Mouse (Mus musculus) v-Abl transformed pro-B cells (cell line): ENCODE results near the gene Srcin1.

Experiments used
- in situ Hi-C, 2 experiments: fragments of 400-800 bp; cut with MboI; formaldehyde crosslinking; loops; one replicate each; pipeline ENCODE4 v1.15.1; 2025; ENCODE audit not compliant: unreplicated experiment in 2 of 2

Gene Srcin1

GRCm38 (mm10) chr11:97584476-97584875, 8.5 kb upstream of the Srcin1 start:
- in situ Hi-C loops: no loop called here

GRCm38 (mm10) chr11:97579088-97579857, 3.3 kb upstream of the Srcin1 start:
- in situ Hi-C loops: loop anchor here in 1 of 2 experiments (5.0 kb wide), 1 partner anchor 92 kb away; no protein-coding TSS in a partner anchor

DNA sequence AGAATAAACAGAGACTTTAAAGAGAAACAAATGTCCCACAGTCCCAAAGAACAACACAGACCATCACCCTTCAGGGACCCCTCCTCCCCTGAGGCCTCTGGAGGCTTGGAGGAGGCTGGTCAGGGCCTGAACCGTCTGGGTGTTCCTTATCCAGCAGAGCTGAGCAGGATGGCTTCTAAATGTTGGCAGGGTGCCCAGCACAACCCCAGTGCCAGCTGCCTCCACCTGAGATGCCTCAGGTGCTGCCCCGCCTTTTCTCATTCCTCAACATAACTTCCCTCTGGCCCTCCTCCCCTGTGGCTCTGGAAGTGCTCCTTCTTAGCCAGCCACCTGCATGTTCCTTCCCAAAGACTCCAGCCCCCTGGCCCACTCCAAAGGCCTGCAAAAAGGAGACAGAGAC, 2.3 kb upstream of the Srcin1 start:
- in situ Hi-C loops: loop anchor here in 1 of 2 experiments (5.0 kb wide), 1 partner anchor 91 kb away; no protein-coding TSS in a partner anchor

GRCm38 (mm10) chr11:97575638-97576037, 348 bp downstream of the Srcin1 start:
- in situ Hi-C loops: loop anchor here in 1 of 2 experiments (5.0 kb wide), 1 partner anchor 88 kb away; no protein-coding TSS in a partner anchor

- in situ Hi-C loops: loop anchor here in 1 of 2 experiments (5.0 kb wide), 1 partner anchor 88 kb away; no protein-coding TSS in a partner anchor
These were observed 911 bp downstream of the Srcin1 start for GRCm38 (mm10) chr11:97575075-97575474.

DNA sequence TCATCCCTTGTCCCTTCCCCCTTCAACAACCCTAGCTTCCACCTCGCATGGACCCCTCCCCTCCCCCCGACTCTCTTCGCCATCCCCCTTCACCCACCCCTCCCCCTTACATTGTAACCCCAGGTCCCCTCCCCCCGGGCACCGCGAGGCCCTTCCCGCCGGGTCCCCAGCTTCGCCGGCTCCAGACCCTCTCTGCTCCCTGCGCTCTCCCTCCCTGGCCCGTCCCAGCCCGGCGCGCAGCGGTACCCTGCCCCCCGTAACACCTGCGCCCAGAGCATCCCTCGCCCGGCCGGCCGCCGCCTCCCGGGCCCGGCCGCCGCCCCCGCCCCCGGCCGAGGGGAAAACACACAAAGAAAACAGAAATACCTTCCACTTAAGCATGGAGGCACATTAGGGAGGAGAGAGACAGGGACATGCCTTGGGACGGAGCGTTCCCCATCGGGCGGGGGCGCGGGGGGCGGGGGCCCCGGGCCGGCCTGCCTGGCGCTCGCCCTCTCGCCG, 1.4 kb downstream of the Srcin1 start:
- in situ Hi-C loops: loop anchor here in 1 of 2 experiments (5.0 kb wide), 1 partner anchor 87 kb away; no protein-coding TSS in a partner anchor

DNA sequence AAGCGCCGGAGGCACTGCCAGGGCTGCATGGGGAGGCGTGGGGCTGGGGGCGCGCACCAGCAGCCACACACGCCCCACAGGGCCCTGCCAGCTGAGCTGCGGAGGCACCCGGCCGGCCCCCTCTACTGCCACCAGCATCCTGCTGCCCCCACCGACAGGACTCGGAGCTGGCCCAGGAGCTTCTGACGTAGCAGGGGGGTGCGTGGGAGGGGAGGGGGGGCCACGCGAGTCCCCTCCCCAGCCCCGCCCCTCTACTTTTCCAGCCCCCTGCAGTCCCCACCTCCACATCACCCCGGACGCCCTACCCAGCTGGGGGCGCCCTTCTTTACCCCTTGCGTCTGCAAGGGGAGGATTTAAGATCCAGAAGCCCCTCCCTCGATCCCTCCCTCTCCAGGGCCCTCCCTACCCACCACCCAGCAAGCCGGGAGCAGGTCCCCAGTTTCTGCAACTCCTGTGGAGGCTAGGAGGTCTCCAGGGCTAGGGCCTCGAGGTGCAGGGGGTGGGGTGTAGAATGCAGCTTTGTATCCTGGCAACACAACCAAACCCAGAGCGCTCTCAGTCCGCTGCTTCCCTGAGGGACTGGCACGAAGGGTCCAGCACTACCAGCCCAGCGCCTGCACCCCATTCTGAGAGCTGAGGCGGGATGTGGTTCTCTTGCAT, 2.0 kb downstream of the Srcin1 start:
- in situ Hi-C loops: no loop called here

GRCm38 (mm10) chr11:97572895-97573480, 3.0 kb downstream of the Srcin1 start:
- in situ Hi-C loops: no loop called here

DNA sequence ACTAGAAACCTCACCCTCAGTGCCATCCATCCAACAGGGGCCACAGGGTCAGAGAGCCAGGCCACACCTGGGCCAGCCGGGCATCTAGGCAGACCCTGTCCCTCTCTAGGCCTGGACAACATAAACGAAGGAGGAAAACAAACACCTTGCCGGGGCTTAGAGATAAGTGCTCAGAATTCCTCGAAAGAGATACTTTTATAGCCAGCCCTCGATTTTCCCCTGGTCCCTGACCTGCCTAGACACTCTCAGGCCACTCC, 4.0 kb downstream of the Srcin1 start:
- in situ Hi-C loops: no loop called here

DNA sequence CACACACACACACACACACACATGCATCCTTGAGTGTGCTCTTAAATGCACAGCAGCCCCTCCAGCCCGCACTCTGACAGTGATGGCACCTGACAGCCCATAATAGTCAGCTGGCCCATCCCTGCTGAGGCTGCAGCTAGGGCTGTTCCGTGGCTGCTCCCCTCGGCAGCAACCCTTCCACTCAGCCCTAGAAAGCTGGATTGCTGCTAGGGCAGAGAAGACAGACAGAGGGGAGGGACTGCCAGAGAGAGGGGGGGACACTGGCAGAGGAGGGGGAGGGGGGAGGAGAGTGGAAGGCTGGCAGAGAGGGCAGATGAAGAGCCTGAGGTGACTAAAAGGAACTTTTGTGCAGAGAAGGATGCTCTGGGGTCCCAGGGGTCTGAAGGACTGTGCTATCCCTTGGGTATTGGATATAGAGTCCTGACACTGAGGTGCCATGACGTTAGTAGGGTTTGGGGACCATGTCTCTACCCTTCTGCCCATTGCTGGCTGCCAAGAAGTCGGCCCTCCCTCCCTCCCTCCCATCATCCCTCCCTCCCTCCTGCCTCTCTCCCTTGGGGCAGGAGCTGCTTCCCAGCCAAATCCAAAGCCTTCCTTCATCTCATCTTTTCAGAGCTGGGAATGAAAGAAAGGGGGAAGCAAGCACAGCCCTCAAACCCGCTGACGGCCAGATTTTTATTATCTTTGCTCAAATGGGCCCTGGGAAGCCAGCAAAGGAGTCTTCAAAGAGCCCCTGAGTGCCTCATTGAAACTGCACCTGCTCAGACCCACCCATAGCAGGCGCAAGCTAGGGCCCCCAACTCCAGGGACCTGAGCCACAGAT, 4.5 kb downstream of the Srcin1 start:
- in situ Hi-C loops: no loop called here

DNA sequence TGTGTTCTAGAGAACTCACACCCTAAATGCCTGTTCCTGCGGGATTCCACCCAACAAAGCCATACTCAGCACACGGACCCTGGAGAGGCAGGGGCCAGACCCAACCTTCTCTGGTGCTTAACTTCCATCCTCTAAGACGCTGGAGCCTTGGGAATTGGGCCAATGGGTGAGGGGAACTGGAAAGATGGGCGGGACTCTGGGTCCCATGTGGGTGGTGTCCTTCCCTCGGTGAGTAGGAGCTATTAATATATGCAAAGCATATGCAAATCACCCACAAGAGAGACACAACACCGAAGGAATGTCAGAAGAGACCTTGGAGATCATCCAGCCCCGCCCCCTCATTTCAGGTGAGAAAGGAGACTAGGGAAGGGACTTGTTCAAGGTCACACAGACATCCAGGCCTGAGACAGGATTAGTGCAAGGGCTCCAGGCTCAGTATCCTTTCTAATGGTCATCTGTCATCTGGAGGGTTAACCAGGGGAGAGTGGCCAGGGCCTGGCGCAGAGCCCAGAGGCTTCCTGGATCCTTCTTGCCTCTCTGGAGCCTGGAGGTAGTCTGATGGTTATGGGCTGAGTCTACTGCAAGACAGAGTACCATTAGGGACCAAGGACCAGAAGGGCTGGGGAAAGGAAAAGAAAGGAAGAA, 5.4 kb downstream of the Srcin1 start:
- in situ Hi-C loops: no loop called here

GRCm38 (mm10) chr11:97569806-97570205, 6.2 kb downstream of the Srcin1 start:
- in situ Hi-C loops: no loop called here

- in situ Hi-C loops: no loop called here
These were observed 6.7 kb downstream of the Srcin1 start for GRCm38 (mm10) chr11:97569301-97569724.

- in situ Hi-C loops: no loop called here
These were observed 7.3 kb downstream of the Srcin1 start for GRCm38 (mm10) chr11:97568729-97569128.

DNA sequence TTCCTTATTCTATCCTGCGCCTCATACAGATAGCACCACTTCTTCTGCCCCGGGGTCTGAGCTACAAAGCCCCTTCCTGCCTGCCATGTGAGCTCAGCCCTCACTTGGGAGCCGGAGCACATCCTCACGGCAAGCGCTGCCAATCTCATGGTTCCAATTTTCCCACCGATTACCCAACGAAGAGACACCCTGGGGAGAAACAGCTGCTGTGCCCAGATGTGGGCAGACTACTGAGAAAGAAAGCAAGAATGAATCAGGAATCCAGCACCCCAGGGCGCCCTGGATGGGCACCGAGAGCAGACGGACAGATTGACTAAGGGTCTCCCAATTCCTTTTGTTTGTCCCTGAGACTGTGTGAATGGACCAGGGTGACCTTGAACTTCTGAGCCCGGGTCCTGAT, 8.5 kb downstream of the Srcin1 start:
- in situ Hi-C loops: no loop called here

DNA sequence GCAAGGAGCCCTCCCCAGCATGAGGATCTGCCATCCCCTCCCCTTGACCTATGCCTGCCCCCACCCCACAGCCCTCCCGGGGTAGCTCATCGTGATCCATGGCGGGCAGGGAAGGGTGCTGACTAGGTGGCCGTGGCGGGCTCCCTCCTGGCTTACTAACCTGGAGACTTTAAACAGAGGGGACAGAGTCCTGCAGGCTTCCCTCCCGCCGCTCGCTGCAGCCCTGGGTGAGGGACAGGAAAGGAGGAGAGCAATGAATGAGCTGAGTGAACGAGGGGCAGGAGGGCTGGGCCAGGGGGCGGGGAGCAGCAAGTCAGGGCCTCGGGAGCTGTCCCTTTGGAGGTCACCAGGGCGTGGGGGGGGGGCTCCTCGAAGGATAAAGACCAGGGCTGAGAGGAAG, 9.4 kb downstream of the Srcin1 start:
- in situ Hi-C loops: no loop called here

DNA sequence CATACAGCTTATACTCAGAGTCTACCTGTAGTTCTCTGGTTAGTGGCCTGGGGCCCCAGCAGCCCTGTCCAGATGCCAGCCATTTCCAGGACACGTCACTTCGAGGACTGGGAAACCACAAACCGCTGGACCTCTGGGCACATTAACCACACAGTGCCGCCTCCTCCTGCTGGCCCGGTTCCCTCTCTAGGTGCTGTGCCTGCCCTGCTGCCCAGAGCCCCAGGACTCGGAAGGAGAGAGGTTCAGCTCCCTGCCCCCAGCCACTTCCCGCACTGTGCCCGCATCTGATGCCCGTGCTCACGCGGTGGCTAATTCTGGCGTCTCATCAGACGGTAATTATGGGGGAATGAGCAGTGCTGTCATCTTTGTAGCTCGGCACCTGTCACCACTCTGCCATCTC, 12.3 kb downstream of the Srcin1 start:
- in situ Hi-C loops: no loop called here

DNA sequence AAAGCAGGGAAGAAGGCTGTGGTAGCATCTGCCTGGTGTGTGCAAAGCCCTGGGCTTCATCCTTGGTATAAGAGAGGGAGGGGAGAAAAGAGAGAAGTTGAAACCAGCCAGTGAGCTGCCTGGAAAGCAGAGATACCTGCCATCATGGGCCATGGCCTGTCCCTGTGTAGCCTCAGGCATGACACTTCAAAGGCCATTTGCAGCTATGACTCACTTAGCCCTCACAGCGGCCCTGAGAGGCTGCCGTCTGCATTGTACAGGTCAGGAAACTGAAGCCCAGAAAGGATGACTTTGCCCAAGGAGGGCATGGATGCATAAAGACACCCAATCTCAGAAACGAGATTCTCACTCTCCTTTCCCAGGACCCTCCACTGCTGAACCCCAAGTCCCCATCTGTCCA, 13.4 kb downstream of the Srcin1 start:
- in situ Hi-C loops: no loop called here

DNA sequence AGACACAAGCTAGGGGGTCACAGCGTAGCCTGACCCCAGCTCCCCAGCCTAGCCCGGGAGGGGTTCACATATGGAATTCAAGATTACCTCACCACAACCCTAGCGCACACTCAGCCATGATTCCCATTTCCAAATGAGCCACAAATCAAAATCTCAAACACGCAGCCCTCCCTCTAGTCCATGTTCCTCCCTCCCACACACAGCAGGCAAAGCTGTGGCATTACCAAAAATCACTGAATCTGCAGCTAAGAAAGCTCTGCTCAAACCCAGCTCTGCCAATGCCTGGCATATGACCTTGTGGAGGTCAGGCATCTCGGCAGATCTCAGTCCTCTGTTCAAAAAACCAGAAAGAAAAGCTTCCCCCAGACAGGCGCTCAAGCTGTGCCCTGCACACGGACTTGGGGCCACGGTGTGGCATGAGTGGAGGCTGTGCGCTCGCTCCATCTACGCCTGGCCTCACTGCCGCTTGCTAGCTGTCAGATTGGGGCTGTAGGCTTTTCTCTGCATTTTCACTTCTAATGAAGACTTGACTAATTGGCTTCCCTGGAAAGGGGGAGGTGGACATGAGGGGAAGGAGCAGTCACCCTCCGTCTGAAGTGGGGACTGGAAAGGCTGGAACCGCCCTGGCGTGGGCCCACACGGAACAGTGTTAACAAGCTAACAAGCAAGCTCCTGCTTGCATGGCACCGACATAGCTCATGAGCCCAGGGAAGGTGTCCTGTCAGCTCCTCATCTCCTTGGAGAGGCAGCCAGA, 15.6 kb downstream of the Srcin1 start:
- in situ Hi-C loops: no loop called here
